Comparison of ENCODE assay signal across 15 mouse cellular contexts in genomic region chr12:38589951-38590350, GRCm38 (mm10).
"Had no signal": no experiment of that assay in that cellular context is flagged by ENCODE, and none has a peak within 500 bp of the region (broad histone marks: within the 10 kb centered on the region; RNA-seq: fewer than 3 reads in every experiment).

No protein-coding gene starts in this region.

- ATAC-seq: lung, postnatal 0 days; midbrain, embryonic 13.5 days had no signal

- H3K9me3 ChIP-seq: limb, embryonic 13.5 days; midbrain, embryonic 13.5 days; neural tube, embryonic 15.5 days had no signal

- H3K9ac ChIP-seq: limb, embryonic 13.5 days; liver, embryonic 14.5 days; midbrain, embryonic 13.5 days; neural tube, embryonic 15.5 days had no signal

- H3K27me3 ChIP-seq: limb, embryonic 13.5 days; midbrain, embryonic 13.5 days; neural tube, embryonic 15.5 days had no signal

- H3K4me1 ChIP-seq: limb, embryonic 13.5 days; midbrain, embryonic 13.5 days; neural tube, embryonic 15.5 days had no signal

- H3K36me3 ChIP-seq: limb, embryonic 13.5 days; midbrain, embryonic 13.5 days; neural tube, embryonic 15.5 days had no signal

- DNase-seq: kidney, postnatal 10 days; kidney, postnatal 4 days; left cerebral cortex, postnatal 4 days; lung, adult 2 months; lung, postnatal 36 days; right cerebral cortex, adult 18-20 months; right cerebral cortex, postnatal 25 days; thymus, postnatal 4 days had no signal

- H3K4me2 ChIP-seq: limb, embryonic 13.5 days; midbrain, embryonic 13.5 days; neural tube, embryonic 15.5 days had no signal

- H3K4me3 ChIP-seq: layer of hippocampus, adult 2 months; limb, embryonic 13.5 days; midbrain, embryonic 13.5 days; myocyte; neural tube, embryonic 15.5 days had no signal

- H3K27ac ChIP-seq: layer of hippocampus, adult 2 months; limb, embryonic 13.5 days; liver, embryonic 14.5 days; midbrain, embryonic 13.5 days; neural tube, embryonic 15.5 days had no signal
